27 mouse cellular contexts compared by ENCODE assay signal in the genomic region with DNA sequence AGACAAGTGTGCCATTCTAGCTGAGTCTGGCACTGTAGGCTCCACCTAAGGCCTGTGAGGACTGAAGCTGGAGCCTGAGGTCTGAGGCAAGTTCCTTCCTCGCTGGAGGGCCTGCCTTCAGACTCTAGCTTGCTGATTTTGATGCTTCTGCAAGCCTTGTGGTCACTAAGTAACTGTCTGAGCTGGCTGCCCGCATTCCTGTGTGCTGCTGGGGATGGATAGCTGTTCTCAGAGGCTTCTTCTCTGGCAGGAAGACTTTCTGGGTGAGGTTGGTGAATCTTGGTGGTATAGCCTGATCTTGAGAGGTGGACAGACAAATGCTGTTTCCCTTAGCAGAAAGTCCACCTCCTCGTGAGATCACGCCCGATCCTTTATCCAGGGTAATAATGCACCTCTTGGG. TPM values are rescaled to one million over a fixed set of nuclear protein-coding genes. Genes with fewer than 3 reads are reported as not detected.
DNase-seq lines count a peak whose midpoint lies in the region; ATAC-seq and TF ChIP-seq lines count a peak whose summit lies in the region.
"Had no signal": no experiment of that assay in that cellular context is flagged by ENCODE, and none has a peak within 500 bp of the region (broad histone marks: within the 10 kb centered on the region; RNA-seq: fewer than 3 reads in every experiment).

No protein-coding gene starts in this region.

- H3K36me3 ChIP-seq in intestine, embryonic 14.5 days (ENCODE audit: control insufficient read depth, insufficient read depth, low read length): peaks cover 56% of the 10 kb centered on the region
- peaks cover 41% of the 10 kb centered on the region for H3K36me3 ChIP-seq in intestine, postnatal 0 days (ENCODE audit: control insufficient read depth, insufficient read depth)
- peaks cover 67% of the 10 kb centered on the region for H3K36me3 ChIP-seq in liver, embryonic 12.5 days
- H3K36me3 ChIP-seq in liver, postnatal 0 days (replicated peaks; ENCODE audit: insufficient read depth, low read length): peaks cover 47% of the 10 kb centered on the region

- TF ChIP-seq EP300 in liver, postnatal 0 days (IDR thresholded peaks at IDR 0.05; ENCODE audit: low read depth): no peak

- no peaks in the 10 kb centered on the region for H3K4me1 ChIP-seq in intestine, embryonic 14.5 days (replicated peaks; ENCODE audit: control insufficient read depth, insufficient read depth, low read length)
- no peaks in the 10 kb centered on the region for H3K4me1 ChIP-seq in intestine, postnatal 0 days (replicated peaks; ENCODE audit: control insufficient read depth, insufficient read depth, low read length)
- H3K4me1 ChIP-seq in liver, embryonic 12.5 days: peaks cover 12% of the 10 kb centered on the region
- no peaks in the 10 kb centered on the region for H3K4me1 ChIP-seq in liver, postnatal 0 days (ENCODE audit: insufficient read depth)
- H3K4me1 ChIP-seq: forebrain, embryonic 10.5 days; forebrain, embryonic 13.5 days; hindbrain, embryonic 10.5 days; hindbrain, embryonic 13.5 days had no signal

- DNase-seq in intestine, embryonic 14.5 days (ENCODE audit: low spot score): peak; percentile 48
- no peak for DNase-seq in liver, postnatal 0 days
- peak; percentile 22 for DNase-seq in brain, adult 2 months (ENCODE audit: low read depth, low spot score)
- DNase-seq in urinary bladder, postnatal 14 days (ENCODE audit: low spot score): no peak
- DNase-seq in embryo, embryonic 10.5 days (ENCODE audit: low spot score): no peak
- DNase-seq: adrenal gland, adult 2 months; adrenal gland, postnatal 14 days; B cell, adult 2 months; cerebellum, adult 11-12 months; cerebellum, adult 8-10 months; cerebellum, postnatal 10 days; cerebellum, postnatal 36 days; gastrocnemius, postnatal 10 days; gastrocnemius, postnatal 36 days; heart, postnatal 36 days had no signal

- H3K9ac ChIP-seq in intestine, embryonic 14.5 days (ENCODE audit: low read length): no peak overlapping the region
- no peak overlapping the region for H3K9ac ChIP-seq in intestine, postnatal 0 days (ENCODE audit: low read depth, low read length)
- H3K9ac ChIP-seq in liver, embryonic 12.5 days: no peak overlapping the region
- no peak overlapping the region for H3K9ac ChIP-seq in liver, postnatal 0 days (replicated peaks)
- H3K9ac ChIP-seq: forebrain, embryonic 13.5 days; hindbrain, embryonic 13.5 days had no signal

- no peak overlapping the region for H3K27ac ChIP-seq in intestine, embryonic 14.5 days (ENCODE audit: low read depth)
- H3K27ac ChIP-seq in intestine, postnatal 0 days (ENCODE audit: low read depth, low read length): no peak overlapping the region
- H3K27ac ChIP-seq in liver, embryonic 12.5 days: peak overlapping the region; percentile 22; the same call in 1 of the 2 replicates
- no peak overlapping the region for H3K27ac ChIP-seq in liver, postnatal 0 days (ENCODE audit: low read depth)
- H3K27ac ChIP-seq: forebrain, embryonic 10.5 days; forebrain, embryonic 13.5 days; hindbrain, embryonic 10.5 days; hindbrain, embryonic 13.5 days had no signal

- no peak for ATAC-seq in intestine, embryonic 14.5 days (replicated peaks; ENCODE audit: low FRiP score, low TSS enrichment, low read depth)
- ATAC-seq in intestine, postnatal 0 days: no peak
- ATAC-seq in liver, embryonic 12.5 days: no peak
- ATAC-seq in liver, postnatal 0 days: no peak
- ATAC-seq: CD4-positive, CD25-positive, alpha-beta regulatory T cell, adult 4 months; forebrain, embryonic 13.5 days; forebrain, embryonic 16.5 days; hindbrain, embryonic 16.5 days had no signal

- WGBS in intestine, embryonic 14.5 days: 98% methylated on average over 5 of the region's 5 CpGs
- 93% methylated on average over 5 of the region's 5 CpGs for WGBS in intestine, postnatal 0 days
- WGBS in liver, embryonic 12.5 days (ENCODE audit: insufficient replicate concordance): 89% methylated on average over 5 of the region's 5 CpGs
- 89% methylated on average over 5 of the region's 5 CpGs for WGBS in liver, postnatal 0 days (ENCODE audit: insufficient replicate concordance)

- H3K9me3 ChIP-seq in intestine, embryonic 14.5 days (ENCODE audit: control insufficient read depth, low read length): no peaks in the 10 kb centered on the region
- H3K9me3 ChIP-seq in intestine, postnatal 0 days (ENCODE audit: control insufficient read depth): 0 out of 2 replicates have a peak, but pooled peaks cover 3% of the 10 kb centered on the region
- no peaks in the 10 kb centered on the region; the same call in 1 of the 2 replicates for H3K9me3 ChIP-seq in liver, embryonic 12.5 days (replicated peaks)
- H3K9me3 ChIP-seq in liver, postnatal 0 days (ENCODE audit: low read length): no peaks in the 10 kb centered on the region; the same call in 1 of the 2 replicates
- H3K9me3 ChIP-seq: forebrain, embryonic 13.5 days; hindbrain, embryonic 13.5 days had no signal

- H3K4me2 ChIP-seq in intestine, embryonic 14.5 days (ENCODE audit: low read length): no peak overlapping the region
- H3K4me2 ChIP-seq in intestine, postnatal 0 days (replicated peaks; ENCODE audit: low read depth): no peak overlapping the region
- no peak overlapping the region for H3K4me2 ChIP-seq in liver, embryonic 12.5 days
- no peak overlapping the region for H3K4me2 ChIP-seq in liver, postnatal 0 days (ENCODE audit: low read depth, low read length)
- H3K4me2 ChIP-seq: forebrain, embryonic 13.5 days; heart, embryonic 11.5 days; hindbrain, embryonic 13.5 days had no signal

- no peak for TF ChIP-seq CTCF in intestine, postnatal 0 days (IDR thresholded peaks at IDR 0.05; ENCODE audit: low read depth)
- TF ChIP-seq CTCF in liver, postnatal 0 days (IDR thresholded peaks at IDR 0.05; ENCODE audit: low read depth): no peak

- no peaks in the 10 kb centered on the region for H3K27me3 ChIP-seq in intestine, embryonic 14.5 days (replicated peaks; ENCODE audit: control insufficient read depth, insufficient read depth, low read length)
- no peaks in the 10 kb centered on the region for H3K27me3 ChIP-seq in intestine, postnatal 0 days (replicated peaks; ENCODE audit: control insufficient read depth, insufficient read depth, low read length)
- no peaks in the 10 kb centered on the region for H3K27me3 ChIP-seq in liver, embryonic 12.5 days (replicated peaks)
- no peaks in the 10 kb centered on the region for H3K27me3 ChIP-seq in liver, postnatal 0 days (ENCODE audit: insufficient read depth, low read length)
- H3K27me3 ChIP-seq: forebrain, embryonic 13.5 days; hindbrain, embryonic 13.5 days had no signal

- H3K4me3 ChIP-seq in intestine, embryonic 14.5 days (ENCODE audit: low read depth, low read length): no peak overlapping the region
- H3K4me3 ChIP-seq in intestine, postnatal 0 days (ENCODE audit: low read depth, low read length): no peak overlapping the region
- H3K4me3 ChIP-seq in liver, embryonic 12.5 days: no peak overlapping the region
- no peak overlapping the region for H3K4me3 ChIP-seq in liver, postnatal 0 days (ENCODE audit: low read depth, low read length)
- H3K4me3 ChIP-seq: forebrain, embryonic 10.5 days; forebrain, embryonic 13.5 days; hindbrain, embryonic 10.5 days; hindbrain, embryonic 13.5 days had no signal

RNA-seq across cellular contexts. Expression of a gene that starts 29.3 kb away (rescaled TPM):
- polyA plus RNA-seq in intestine, embryonic 14.5 days (2014; fragmentation: Nextera tagmentation; extraction: Ambion mirVana): 48.6 and 60.1 TPM in 2 replicates
- 9.2 and 11.0 TPM in 2 replicates for polyA plus RNA-seq in intestine, postnatal 0 days (2015; fragmentation: Nextera tagmentation; extraction: Ambion mirVana)
- 31.6 and 36.3 TPM in 2 replicates for polyA plus RNA-seq in liver, embryonic 12.5 days (2016; fragmentation: Nextera tagmentation; extraction: Ambion mirVana)
- 12.3 and 13.2 TPM in 2 replicates for polyA plus RNA-seq in liver, postnatal 0 days (2015; fragmentation: Nextera tagmentation; extraction: Ambion mirVana)

RNA-seq across cellular contexts. Expression of a gene that starts 42.0 kb away (rescaled TPM):
- 0.15 TPM in 1 of 2 replicates, not detected in the other for polyA plus RNA-seq in intestine, embryonic 14.5 days (2014; fragmentation: Nextera tagmentation; extraction: Ambion mirVana)
- polyA plus RNA-seq in intestine, postnatal 0 days (2015; fragmentation: Nextera tagmentation; extraction: Ambion mirVana): 10.2 and 18.4 TPM in 2 replicates
- polyA plus RNA-seq in liver, embryonic 12.5 days (2016; fragmentation: Nextera tagmentation; extraction: Ambion mirVana): 2.8 and 3.7 TPM in 2 replicates
- polyA plus RNA-seq in liver, postnatal 0 days (2015; fragmentation: Nextera tagmentation; extraction: Ambion mirVana): 4.8 and 6.3 TPM in 2 replicates
- polyA plus RNA-seq: adrenal gland, adult 2 months; CD4-positive, CD25-positive, alpha-beta regulatory T cell, adult 4 months; embryonic facial prominence, embryonic 11.5 days; embryonic facial prominence, embryonic 14.5 days; forebrain, embryonic 10.5 days; hindbrain, embryonic 10.5 days had no signal

Comparison
In these comparisons a context has a peak if more than half of its experiments do, and no peak if none do; other contexts are left out.
1. DNase-seq: peak in intestine, embryonic 14.5 days (single experiment) and brain, adult 2 months (single experiment); none in liver, postnatal 0 days (single experiment), urinary bladder, postnatal 14 days (single experiment) and embryo, embryonic 10.5 days (single experiment).